Mouse (Mus musculus) heart, embryonic 15.5 days (tissue): ENCODE measurements around the gene 1700123O20Rik. TPM values are rescaled to one million over a fixed set of nuclear protein-coding genes. Genes with fewer than 3 reads are reported as not detected.
A peak's percentile ranks its signal among the peaks of the same experiment; 100 is the strongest.

ENCODE experiments used
- ATAC-seq: fragments of 200-750 bp; cut with Nextera tagmentation; replicated peaks from 2 replicates; pipeline ENCODE4 v1.8.0; 2017; ENCODE audit warnings: low read depth, moderate TSS enrichment; ENCODE audit not compliant: insufficient number of reproducible peaks, insufficient read depth, low FRiP score
- H3K27ac ChIP-seq: fragments of 300-500 bp; sonication (generic); 2 replicates; pipeline ENCODE4 v1.5.1; 2015; ENCODE audit warnings: mild to moderate bottlenecking, inconsistent platforms
- H3K27me3 ChIP-seq: fragments of 300-500 bp; sonication (generic); 2 replicates; pipeline ENCODE4 v1.6.1; 2015; ENCODE audit warnings: inconsistent platforms
- H3K36me3 ChIP-seq: fragments of 300-500 bp; sonication (generic); 2 replicates; pipeline ENCODE4 v1.6.1; 2015; ENCODE audit warnings: mild to moderate bottlenecking, inconsistent platforms
- H3K4me1 ChIP-seq: fragments of 300-500 bp; sonication (generic); replicated peaks from 2 replicates; pipeline ENCODE4 v1.6.1; 2015; ENCODE audit warnings: inconsistent platforms
- H3K4me2 ChIP-seq: fragments of 300-500 bp; sonication (generic); 2 replicates; pipeline ENCODE4 v1.6.1; 2015; ENCODE audit warnings: inconsistent platforms, mild to moderate bottlenecking, moderate library complexity
- H3K4me3 ChIP-seq: fragments of 300-500 bp; sonication (generic); 2 replicates; pipeline ENCODE4 v1.5.1; 2015; ENCODE audit warnings: mild to moderate bottlenecking, inconsistent platforms
- H3K9ac ChIP-seq: fragments of 300-500 bp; sonication (generic); 2 replicates; pipeline ENCODE4 v1.6.1; 2015; ENCODE audit warnings: mild to moderate bottlenecking, inconsistent platforms
- H3K9me3 ChIP-seq: fragments of 300-500 bp; sonication (generic); replicated peaks from 2 replicates; pipeline ENCODE4 v1.6.1; 2016; ENCODE audit warnings: inconsistent platforms
- WGBS: fragments of 180-500 bp; shearing (Covaris S2); methylation state at CpG from one replicate; pipeline ENCODE4 v1.1.7; 2015; ENCODE audit warnings: mixed read lengths; 5-methylcytosine and 5-hydroxymethylcytosine counted together
- polyA plus RNA-seq: library from polyadenylated mRNA; unstranded; fragments of >200 nt; fragmentation: Nextera tagmentation; extraction: Ambion mirVana; gene quantifications from 2 replicates; pipeline ENCODE4 v1.2.1, GENCODE M21; 2015

Gene 1700123O20Rik
- polyA plus RNA-seq, 1 experiment from 2014 or later = 40.7 TPM

GRCm38 (mm10) chr14:54682396-54682795 lies 3.6 kb upstream of the 1700123O20Rik start:
- Histone ChIP-seq H3K4me2 (no peak overlapping the region), H3K27ac (no peak overlapping the region), H3K4me3 (no peak overlapping the region), H3K36me3 (peaks cover 30% of the 10 kb centered on the region), H3K27me3 (no peaks in the 10 kb centered on the region), H3K4me1 (peaks cover 17% of the 10 kb centered on the region), H3K9ac (no peak overlapping the region), H3K9me3 (no peaks in the 10 kb centered on the region)
- ATAC-seq = no peak
- 83% methylated on average over 3 of the region's 3 CpGs for WGBS

DNA sequence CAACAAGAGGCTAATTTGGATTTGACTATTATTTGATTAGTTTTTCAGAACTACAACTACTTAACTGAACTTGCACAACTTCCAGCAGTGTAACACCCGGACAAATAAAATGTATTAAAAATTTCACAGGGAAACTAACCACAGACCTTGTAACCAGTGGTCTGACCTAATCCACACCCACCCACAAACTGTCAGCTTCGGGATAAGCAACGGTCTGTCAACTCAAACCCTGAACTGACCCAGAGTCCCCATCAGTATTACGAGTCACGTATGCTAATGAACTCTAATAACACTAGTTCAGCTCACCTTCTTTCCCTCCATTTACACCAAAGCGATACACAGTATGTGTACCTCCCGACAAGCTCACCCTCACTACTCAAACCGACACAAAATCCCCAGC lies 545 bp upstream of the 1700123O20Rik start:
- no peaks in the 10 kb centered on the region for H3K9me3 ChIP-seq
- H3K4me2 ChIP-seq = peak overlapping the region; percentile 66
- peak overlapping the region; percentile 97 for H3K27ac ChIP-seq
- H3K36me3 ChIP-seq = peaks cover 24% of the 10 kb centered on the region
- 4% methylated on average over 8 of the region's 8 CpGs for WGBS
- ATAC-seq = no peak
- H3K4me3 ChIP-seq = peak overlapping the region; percentile 78
- H3K9ac ChIP-seq = peak overlapping the region; percentile 94
- no peaks in the 10 kb centered on the region for H3K27me3 ChIP-seq
- H3K4me1 ChIP-seq = peaks cover 28% of the 10 kb centered on the region

GRCm38 (mm10) chr14:54686522-54687143 lies 617 bp downstream of the 1700123O20Rik start, which contains the start of gene Acin1:
Gene Acin1, minus strand, starts transcription at chr14:54686931.
- Histone ChIP-seq H3K27ac (peak within 1 kb of the TSS; percentile 97), H3K9ac (peak within 1 kb of the TSS; percentile 94), H3K27me3 (no peaks in the 10 kb centered on the region), H3K4me2 (peak within 1 kb of the TSS; percentile 66), H3K4me3 (peak within 1 kb of the TSS; percentile 78), H3K36me3 (peaks cover 30% of the 10 kb centered on the region), H3K9me3 (no peaks in the 10 kb centered on the region), H3K4me1 (peaks cover 28% of the 10 kb centered on the region)
- ATAC-seq = peak; percentile 96
- WGBS = 0% methylated on average over 44 of the region's 44 CpGs

DNA sequence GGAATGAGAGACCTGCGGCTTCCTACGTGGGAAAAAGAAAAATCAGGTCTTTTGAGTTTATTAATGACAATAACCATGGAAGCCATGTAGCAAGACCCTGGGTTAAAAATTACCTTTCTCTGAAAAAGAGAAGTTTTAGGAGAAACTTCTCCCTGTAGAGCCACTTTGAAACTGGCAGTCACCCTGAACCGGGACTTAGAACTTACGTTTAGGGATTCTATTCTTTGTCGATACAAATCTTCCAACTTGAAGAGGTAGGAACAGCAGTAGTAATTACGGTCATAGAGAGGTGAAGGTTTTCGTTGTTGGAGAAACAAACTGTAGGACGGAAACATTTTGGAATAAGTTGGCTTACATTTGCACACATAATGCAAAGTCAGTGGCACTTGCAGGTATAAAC lies 1.2 kb downstream of the 1700123O20Rik start:
- H3K27ac ChIP-seq = peak overlapping the region; percentile 97
- H3K4me1 ChIP-seq = peaks cover 28% of the 10 kb centered on the region
- WGBS = 4% methylated on average over 8 of the region's 8 CpGs

GRCm38 (mm10) chr14:54695042-54695441 lies 9.0 kb downstream of the 1700123O20Rik start:
- H3K4me2 ChIP-seq = no peak overlapping the region
- no peaks in the 10 kb centered on the region for H3K9me3 ChIP-seq
- no peak overlapping the region for H3K4me3 ChIP-seq
- no peaks in the 10 kb centered on the region for H3K4me1 ChIP-seq
- no peak for ATAC-seq
- no peak overlapping the region for H3K27ac ChIP-seq
- peaks cover 15% of the 10 kb centered on the region for H3K36me3 ChIP-seq
- H3K9ac ChIP-seq = no peak overlapping the region
- 52% methylated on average over 6 of the region's 6 CpGs for WGBS
- no peaks in the 10 kb centered on the region for H3K27me3 ChIP-seq

More for the DNA sequence above, 1.2 kb downstream of the 1700123O20Rik start:
- no peak for ATAC-seq
- Histone ChIP-seq H3K36me3 (peaks cover 30% of the 10 kb centered on the region), H3K9ac (peak overlapping the region; percentile 76), H3K4me2 (peak overlapping the region; percentile 63), H3K4me3 (peak overlapping the region; percentile 78), H3K27me3 (no peaks in the 10 kb centered on the region), H3K9me3 (no peaks in the 10 kb centered on the region)

DNA sequence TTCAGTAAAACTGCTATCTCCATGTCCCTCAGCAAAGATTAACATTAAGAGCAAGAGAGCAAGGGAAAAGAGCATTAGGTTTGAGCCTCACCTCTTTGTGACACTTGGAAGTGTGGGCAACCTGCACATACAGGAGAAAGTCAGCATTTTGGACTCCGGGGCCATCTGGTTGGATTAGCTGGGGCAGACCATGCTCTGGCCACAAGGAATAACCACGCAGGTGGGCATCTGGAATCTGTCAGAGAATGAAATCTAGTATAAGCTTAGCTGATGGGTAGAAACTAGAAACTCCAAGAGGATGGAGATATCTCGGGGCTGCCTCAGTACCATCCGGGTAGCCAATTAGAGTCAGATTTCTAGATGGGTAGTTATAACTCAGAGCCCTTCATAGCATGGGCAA lies 10.7 kb downstream of the 1700123O20Rik start:
- no peak overlapping the region for H3K4me3 ChIP-seq

DNA sequence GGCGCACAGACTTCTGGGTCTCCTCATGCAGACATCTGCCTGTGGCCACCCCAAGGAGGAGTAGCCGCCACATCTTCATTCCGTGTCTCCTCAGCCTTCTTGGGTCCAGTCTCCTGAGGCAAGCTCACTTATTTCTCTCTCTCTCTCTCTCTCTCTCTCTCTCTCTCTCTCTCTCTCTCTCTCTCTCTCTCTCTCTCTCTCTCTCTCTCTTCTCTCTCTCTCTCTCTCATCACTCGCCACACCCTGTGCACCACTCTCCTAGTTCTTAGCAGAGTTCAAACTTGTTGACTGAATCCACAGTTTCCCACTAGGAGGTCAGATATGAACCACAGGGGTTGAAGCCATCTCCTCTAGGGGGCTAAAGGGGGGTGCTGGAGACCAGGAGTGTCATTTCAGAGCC lies 12.7 kb downstream of the 1700123O20Rik start, which contains the start of gene Gm29776:
Gm29776 (minus strand) TSS at position 101 of the 400 bp plus-strand sequence.
- Histone ChIP-seq H3K27me3 (no peaks in the 10 kb centered on the region), H3K27ac (no peak within 1 kb of the TSS), H3K4me3 (no peak within 1 kb of the TSS), H3K4me1 (peaks cover 6% of the 10 kb centered on the region), H3K36me3 (no peaks in the 10 kb centered on the region), H3K4me2 (no peak within 1 kb of the TSS), H3K9me3 (no peaks in the 10 kb centered on the region), H3K9ac (no peak within 1 kb of the TSS)
- no peak for ATAC-seq
- WGBS = 74% methylated on average over 4 of the region's 4 CpGs

More for the DNA sequence above, 10.7 kb downstream of the 1700123O20Rik start:
- Histone ChIP-seq H3K27me3 (no peaks in the 10 kb centered on the region), H3K27ac (no peak overlapping the region), H3K4me2 (no peak overlapping the region), H3K4me1 (peaks cover 6% of the 10 kb centered on the region), H3K36me3 (0 out of 2 replicates have a peak, but pooled peaks cover 5% of the 10 kb centered on the region), H3K9ac (no peak overlapping the region), H3K9me3 (no peaks in the 10 kb centered on the region)
- 84% methylated on average over 4 of the region's 4 CpGs for WGBS
- ATAC-seq = no peak

GRCm38 (mm10) chr14:54699586-54699985 lies 13.6 kb downstream of the 1700123O20Rik start:
- H3K4me1 ChIP-seq = peaks cover 6% of the 10 kb centered on the region
- no peaks in the 10 kb centered on the region for H3K27me3 ChIP-seq
- H3K4me2 ChIP-seq = no peak overlapping the region
- H3K9ac ChIP-seq = no peak overlapping the region
- no peaks in the 10 kb centered on the region for H3K36me3 ChIP-seq
- no peaks in the 10 kb centered on the region for H3K9me3 ChIP-seq
- H3K27ac ChIP-seq = no peak overlapping the region
- WGBS = 54% methylated on average over 3 of the region's 3 CpGs
- ATAC-seq = no peak
- H3K4me3 ChIP-seq = no peak overlapping the region

- no peak overlapping the region for H3K9ac ChIP-seq
- 11% methylated on average over 6 of the region's 6 CpGs for WGBS
- no peak overlapping the region for H3K4me3 ChIP-seq
- no peaks in the 10 kb centered on the region for H3K36me3 ChIP-seq
- H3K9me3 ChIP-seq = no peaks in the 10 kb centered on the region
- H3K27me3 ChIP-seq = no peaks in the 10 kb centered on the region
- no peak overlapping the region for H3K27ac ChIP-seq
- ATAC-seq = no peak; the same call in 1 of the 2 replicates
- H3K4me2 ChIP-seq = no peak overlapping the region
- H3K4me1 ChIP-seq = peaks cover 15% of the 10 kb centered on the region
These were observed 15.3 kb downstream of the 1700123O20Rik start for GRCm38 (mm10) chr14:54701298-54701697.

DNA sequence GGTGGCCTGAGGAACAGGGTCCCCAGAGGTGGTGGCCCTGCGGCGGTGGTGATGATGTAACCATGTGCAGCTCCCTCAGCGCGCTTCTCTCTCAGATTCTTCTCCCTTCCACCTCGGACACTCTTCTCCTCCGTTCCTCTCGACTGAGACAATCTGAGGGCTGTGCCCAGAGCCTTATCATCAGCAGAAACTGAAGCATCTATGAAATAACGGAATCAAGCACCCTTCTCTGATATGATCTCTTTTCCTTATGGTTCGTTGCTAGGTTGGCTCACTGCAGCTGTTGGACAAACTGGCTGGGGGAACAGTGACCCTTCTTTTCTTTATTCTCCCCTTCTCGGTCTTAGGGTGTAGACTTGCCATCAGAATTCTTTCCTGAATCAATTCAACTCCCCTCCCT lies 17.2 kb downstream of the 1700123O20Rik start:
- H3K9ac ChIP-seq = no peak overlapping the region
- WGBS = 51% methylated on average over 10 of the region's 10 CpGs

GRCm38 (mm10) chr14:54705844-54706243 lies 19.8 kb downstream of the 1700123O20Rik start:
- H3K27me3 ChIP-seq = no peaks in the 10 kb centered on the region
- no peak; the same call in 1 of the 2 replicates for ATAC-seq
- no peak overlapping the region for H3K9ac ChIP-seq
- H3K9me3 ChIP-seq = no peaks in the 10 kb centered on the region
- no peak overlapping the region for H3K4me2 ChIP-seq
- no peak overlapping the region for H3K27ac ChIP-seq
- WGBS = 21% methylated on average over 5 of the region's 5 CpGs
- no peaks in the 10 kb centered on the region for H3K36me3 ChIP-seq
- H3K4me3 ChIP-seq = no peak overlapping the region
- peaks cover 24% of the 10 kb centered on the region for H3K4me1 ChIP-seq

More for the DNA sequence above, 17.2 kb downstream of the 1700123O20Rik start:
- Histone ChIP-seq H3K27me3 (no peaks in the 10 kb centered on the region), H3K4me3 (no peak overlapping the region), H3K27ac (no peak overlapping the region), H3K36me3 (no peaks in the 10 kb centered on the region), H3K4me2 (no peak overlapping the region), H3K9me3 (no peaks in the 10 kb centered on the region), H3K4me1 (peaks cover 28% of the 10 kb centered on the region)
- no peak for ATAC-seq
